Mouse (Mus musculus) cerebellum, adult 2 months (tissue): ENCODE measurements around the gene Kbtbd12.

Experiments
- CTCF ChIP-seq: fragments of 200-500 bp; IDR thresholded peaks from 2 replicates; pipeline ENCODE4 v1.5.1; 2011; ENCODE audit warnings: low read depth, mild to moderate bottlenecking, control low read depth, low read length, moderate library complexity, borderline replicate concordance; ENCODE audit not compliant: insufficient read depth
- POLR2A ChIP-seq: fragments of 200-500 bp; IDR thresholded peaks from 2 replicates; pipeline ENCODE4 v1.6.1; 2011; ENCODE audit warnings: low read length, control low read depth, borderline replicate concordance; ENCODE audit not compliant: insufficient read depth

DNA sequence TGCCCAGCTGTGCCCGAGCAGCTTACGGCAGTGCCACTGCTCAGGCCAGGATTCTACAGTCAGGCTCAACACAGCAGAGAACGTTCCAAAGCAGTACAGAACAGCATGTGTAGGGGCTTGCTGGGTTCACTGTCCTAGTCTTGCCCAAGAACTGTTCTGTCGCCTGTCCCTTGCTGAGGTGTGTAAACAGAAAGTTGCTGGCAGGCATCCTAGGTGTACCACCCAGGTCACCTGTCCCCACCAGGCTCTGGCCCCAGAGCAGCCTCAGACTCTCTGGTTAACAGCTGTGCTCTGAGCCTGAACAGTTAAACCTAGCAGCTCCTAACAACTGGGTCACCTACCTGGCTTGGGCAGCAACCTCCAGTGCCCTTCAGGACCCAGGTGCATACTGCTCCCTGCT lies 134.7 kb downstream of the Kbtbd12 start:
- TF ChIP-seq POLR2A (no peak), CTCF (no peak)
